Mouse (Mus musculus) CH12.LX (cell line): Measurements from ENCODE around the gene Npb. TPM values are rescaled to one million over a fixed set of nuclear protein-coding genes. Genes with fewer than 3 reads are reported as not detected.

Experiments used
- DNase-seq: peaks from one replicate; pipeline ENCODE4 v3.0.0-alpha.2; 2013; ENCODE audit errors: extremely low read depth
- H3K27ac ChIP-seq: 2 replicates; pipeline ENCODE4 v1.5.1; 2012; ENCODE audit warnings: low read depth, mild to moderate bottlenecking, control low read depth, moderate library complexity; ENCODE audit not compliant: insufficient read depth
- H3K27me3 ChIP-seq: replicated peaks from 2 replicates; pipeline ENCODE3; 2012; ENCODE audit warnings: inconsistent platforms
- H3K36me3 ChIP-seq, 2 experiments: replicated peaks in 1 of 2; 2 replicates each; pipeline versions ENCODE3 to v1.6.1; 2012; ENCODE audit warnings: inconsistent platforms in 1 of 2, low read length in 1 of 2, mild to moderate bottlenecking in 1 of 2, mixed read lengths in 1 of 2, moderate library complexity in 1 of 2; ENCODE audit not compliant: control insufficient read depth in 1 of 2, insufficient read depth in 1 of 2
- H3K4me1 ChIP-seq, 2 experiments: 2 replicates each; pipeline ENCODE4 v1.6.1; 2012; ENCODE audit warnings: inconsistent platforms in 1 of 2, moderate library complexity in 1 of 2; ENCODE audit not compliant: insufficient read depth in 2 of 2, control insufficient read depth in 1 of 2
- H3K4me2 ChIP-seq: 2 replicates; pipeline ENCODE4 v1.6.1; 2012; ENCODE audit warnings: low read depth, mild to moderate bottlenecking, control low read depth; ENCODE audit not compliant: poor library complexity, insufficient read depth, severe bottlenecking
- H3K4me3 ChIP-seq, 3 experiments: fragments of 150-350 bp in 1 of 3; sonication (generic) in 1 of 3; replicated peaks in 1 of 3; 2 replicates each; pipeline versions ENCODE3 to v1.5.1; 2011 to 2012; ENCODE audit warnings: low read depth in 2 of 3, low read length in 2 of 3, mild to moderate bottlenecking in 2 of 3, moderate library complexity in 2 of 3, control low read depth in 1 of 3, improper control_type of control experiment in 1 of 3, inconsistent platforms in 1 of 3, mixed read lengths in 1 of 3; ENCODE audit not compliant: poor library complexity in 1 of 3
- H3K79me2 ChIP-seq: replicated peaks from 2 replicates; pipeline ENCODE4 v1.6.1; 2012; ENCODE audit warnings: mild to moderate bottlenecking, moderate library complexity; ENCODE audit not compliant: control insufficient read depth, poor library complexity, insufficient read depth, severe bottlenecking; ENCODE audit errors: extremely low read depth
- H3K9ac ChIP-seq: 2 replicates; pipeline ENCODE4 v1.6.1; 2012; ENCODE audit warnings: low read depth, mild to moderate bottlenecking, control low read depth, moderate library complexity; ENCODE audit not compliant: insufficient read depth
- H3K9me3 ChIP-seq: replicated peaks from 2 replicates; pipeline ENCODE3; 2012; ENCODE audit warnings: low read length, inconsistent platforms, mixed read lengths
- CHD1 ChIP-seq: IDR thresholded peaks from 2 replicates; pipeline ENCODE4 v1.6.1; 2012; ENCODE audit warnings: low read depth, low read length, improper control_type of control experiment, inconsistent platforms
- CTCF ChIP-seq, 2 experiments: IDR thresholded peaks in 1 of 2; conservative IDR thresholded peaks in 1 of 2; 2 replicates each; pipeline ENCODE4 v1.5.1; 2011 to 2012; ENCODE audit warnings: low read depth in 2 of 2, low read length in 2 of 2, improper control_type of control experiment in 1 of 2, inconsistent platforms in 1 of 2, mild to moderate bottlenecking in 1 of 2, moderate library complexity in 1 of 2
- E2F4 ChIP-seq: IDR thresholded peaks from 2 replicates; pipeline ENCODE4 v1.6.1; 2011; ENCODE audit warnings: low read depth, low read length, improper control_type of control experiment; ENCODE audit not compliant: insufficient replicate concordance
- ETS1 ChIP-seq: conservative IDR thresholded peaks from 2 replicates; pipeline ENCODE4 v1.6.1; 2012; ENCODE audit warnings: low read depth, mild to moderate bottlenecking, inconsistent platforms, low read length, improper control_type of control experiment, moderate library complexity
- GABPA ChIP-seq: IDR thresholded peaks from 2 replicates; pipeline ENCODE4 v1.6.1; 2012; ENCODE audit warnings: low read depth, low read length, improper control_type of control experiment, inconsistent platforms; ENCODE audit not compliant: insufficient replicate concordance
- HCFC1 ChIP-seq: IDR thresholded peaks from 2 replicates; pipeline ENCODE4 v1.6.1; 2012; ENCODE audit warnings: low read depth, mild to moderate bottlenecking, inconsistent platforms, low read length, improper control_type of control experiment
- IRF4 ChIP-seq: IDR thresholded peaks from 2 replicates; pipeline ENCODE4 v1.6.1; 2014; ENCODE audit warnings: low read depth, mild to moderate bottlenecking, inconsistent platforms, low read length, improper control_type of control experiment
- JUN ChIP-seq: IDR thresholded peaks from 2 replicates; pipeline ENCODE4 v1.6.1; 2011; ENCODE audit warnings: low read depth, mild to moderate bottlenecking, low read length, improper control_type of control experiment, moderate library complexity; ENCODE audit not compliant: insufficient read depth
- JUND ChIP-seq: conservative IDR thresholded peaks from 2 replicates; pipeline ENCODE4 v1.6.1; 2011; ENCODE audit warnings: low read depth, low read length, improper control_type of control experiment
- MAX ChIP-seq: IDR thresholded peaks from 2 replicates; pipeline ENCODE4 v1.6.1; 2011; ENCODE audit warnings: low read length, improper control_type of control experiment
- MAZ ChIP-seq: IDR thresholded peaks from 2 replicates; pipeline ENCODE4 v1.6.1; 2012; ENCODE audit warnings: low read depth, mild to moderate bottlenecking, inconsistent platforms, low read length, improper control_type of control experiment, moderate library complexity
- NELFE ChIP-seq: IDR thresholded peaks from 2 replicates; pipeline ENCODE4 v1.6.1; 2011; ENCODE audit warnings: low read depth, low read length, improper control_type of control experiment
- POLR2AphosphoS2 ChIP-seq: IDR thresholded peaks from 2 replicates; pipeline ENCODE4 v1.6.1; 2011; ENCODE audit warnings: low read depth, low read length, improper control_type of control experiment
- RCOR1 ChIP-seq: conservative IDR thresholded peaks from 2 replicates; pipeline ENCODE4 v1.6.1; 2012; ENCODE audit warnings: low read depth, mild to moderate bottlenecking, inconsistent platforms, low read length, improper control_type of control experiment
- SIN3A ChIP-seq: IDR thresholded peaks from 2 replicates; pipeline ENCODE4 v1.6.1; 2012; ENCODE audit warnings: low read length, improper control_type of control experiment, inconsistent platforms
- SMC3 ChIP-seq: IDR thresholded peaks from 2 replicates; pipeline ENCODE4 v1.6.1; 2011; ENCODE audit warnings: low read depth, low read length, improper control_type of control experiment
- TBP ChIP-seq: conservative IDR thresholded peaks from 2 replicates; pipeline ENCODE4 v1.6.1; 2011; ENCODE audit warnings: low read depth, low read length, improper control_type of control experiment
- TCF12 ChIP-seq: IDR thresholded peaks from 2 replicates; pipeline ENCODE4 v1.6.1; 2014; ENCODE audit warnings: low read depth, mild to moderate bottlenecking, inconsistent platforms, low read length, improper control_type of control experiment
- USF2 ChIP-seq: conservative IDR thresholded peaks from 2 replicates; pipeline ENCODE4 v1.6.1; 2011; ENCODE audit warnings: low read depth, low read length, improper control_type of control experiment
- ZC3H11A ChIP-seq: IDR thresholded peaks from 2 replicates; pipeline ENCODE4 v1.6.1; 2012; ENCODE audit warnings: low read depth, mild to moderate bottlenecking, inconsistent platforms, low read length, improper control_type of control experiment
- ZMIZ1 ChIP-seq: IDR thresholded peaks from 2 replicates; pipeline ENCODE4 v1.6.1; 2012; ENCODE audit warnings: low read depth, mild to moderate bottlenecking, inconsistent platforms, low read length, improper control_type of control experiment
- ZNF384 ChIP-seq: IDR thresholded peaks from 2 replicates; pipeline ENCODE4 v1.6.1; 2012; ENCODE audit warnings: low read depth, low read length, improper control_type of control experiment, inconsistent platforms
- dilution Hi-C: fragments of 300-500 bp; cut with MboI; formaldehyde crosslinking; loops from 2 replicates; pipeline ENCODE4 v1.14.3; 2020; ENCODE audit warnings: low sequenced_read_pairs; ENCODE audit not compliant: extremely low pct_unique_long_range_greater_than_20kb, extremely low pct_ligation_motif_present
- in situ Hi-C: fragments of 300-500 bp; cut with MboI; formaldehyde crosslinking; loops from 3 replicates; pipeline ENCODE4 v1.14.3; 2019; ENCODE audit warnings: low sequenced_read_pairs, low pct_ligation_motif_present, low pct_unique_long_range_greater_than_20kb, mixed read lengths
- polyA plus RNA-seq: library from polyadenylated mRNA; unstranded; fragments of >175 nt; gene quantifications from 2 replicates; pipeline ENCODE4 v1.2.1, GENCODE M21; 2012; ENCODE audit warnings: low read depth; ENCODE audit not compliant: insufficient read length
- total RNA-seq, 2 experiments: library from RNA; depleted of rRNA; stranded (reverse); fragments of 300-350 nt in 1 of 2; fragments of >200 nt in 1 of 2; gene quantifications; 2 replicates each; pipeline ENCODE4 v1.2.3; 2012 to 2014

Gene Npb
- total and polyA plus RNA-seq, 3 experiments: 0.55 to 1.3 TPM; not detected in 1

DNA sequence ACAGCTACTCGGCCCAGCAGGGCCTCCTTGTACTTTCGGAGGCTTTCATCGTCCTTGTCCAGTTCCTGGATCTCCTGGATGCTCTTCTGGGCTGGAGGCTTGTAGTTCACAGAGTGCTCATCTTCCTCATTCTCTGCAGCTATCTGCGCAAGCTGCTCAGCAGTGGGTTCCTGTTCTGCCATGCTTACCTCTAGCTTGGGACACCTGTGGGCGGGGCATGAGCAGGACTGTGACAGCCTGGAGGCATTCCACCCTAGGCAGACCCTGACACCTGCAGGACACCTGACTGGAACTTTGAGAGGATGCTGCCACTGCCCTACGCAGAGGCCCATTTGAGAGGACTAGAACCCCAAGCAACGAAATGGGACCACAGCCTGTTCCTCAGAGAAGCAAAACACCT is 28.1 kb upstream of the Npb start:
- Histone ChIP-seq H3K4me2 (peak overlapping the region; percentile 95), H3K27me3 (no peaks in the 10 kb centered on the region), H3K79me2 (peaks cover 27% of the 10 kb centered on the region), H3K9ac (peak overlapping the region; percentile 93), H3K4me3 (peak overlapping the region; percentile 77 to 99 (median 85)), H3K4me1 (peaks cover 11 to 56% of the 10 kb centered on the region in 2 experiments), H3K36me3 (peaks cover 39 to 58% of the 10 kb centered on the region in 2 experiments), H3K27ac (peak overlapping the region; percentile 27; the same call in 1 of the 2 replicates), H3K9me3 (peaks cover 4% of the 10 kb centered on the region)
- in situ Hi-C loops: no loop called here
- dilution Hi-C loops: no loop called here
- TF ChIP-seq SIN3A: no peak
- TF ChIP-seq TBP: no peak
- TF ChIP-seq RCOR1: no peak
- DNase-seq: peak; percentile 59

- H3K27me3 ChIP-seq: no peaks in the 10 kb centered on the region
- H3K9ac ChIP-seq: peak overlapping the region; percentile 93
- TF ChIP-seq SIN3A: peak; percentile 67; the same call in 1 of the 2 replicates
- 0 out of 2 replicates have a peak, but pooled peaks have one; percentile 32 for TF ChIP-seq CHD1
- no peak for TF ChIP-seq MAZ
- TF ChIP-seq E2F4: no peak
- H3K36me3 ChIP-seq: peaks cover 44 to 64% of the 10 kb centered on the region in 2 experiments
- H3K9me3 ChIP-seq: peaks cover 4% of the 10 kb centered on the region
- H3K4me1 ChIP-seq: peaks cover 11 to 53% of the 10 kb centered on the region in 2 experiments
- H3K27ac ChIP-seq: peak overlapping the region; percentile 27; the same call in 1 of the 2 replicates
- DNase-seq: no peak
- in situ Hi-C loops: no loop called here
- peaks cover 27% of the 10 kb centered on the region for H3K79me2 ChIP-seq
- dilution Hi-C loops: no loop called here
- H3K4me3 ChIP-seq: peak overlapping the region; percentile 77 to 99 (median 85)
- peak overlapping the region; percentile 95 for H3K4me2 ChIP-seq
Measured at GRCm38 (mm10) chr11:120580871-120581331, 27.4 kb upstream of the Npb start.

- H3K36me3 ChIP-seq: peaks cover 49 to 64% of the 10 kb centered on the region in 2 experiments
- H3K27me3 ChIP-seq: no peaks in the 10 kb centered on the region
- H3K27ac ChIP-seq: peak within 1 kb of the TSS; percentile 89
- dilution Hi-C loops (no loop called here), in situ Hi-C loops (no loop called here)
- H3K4me3 ChIP-seq: peak within 1 kb of the TSS; percentile 77 to 99 (median 85)
- peak within 1 kb of the TSS; percentile 95 for H3K4me2 ChIP-seq
- H3K9ac ChIP-seq: peak within 1 kb of the TSS; percentile 93
- H3K79me2 ChIP-seq: peaks cover 27% of the 10 kb centered on the region
- peaks cover 11 to 46% of the 10 kb centered on the region in 2 experiments for H3K4me1 ChIP-seq
- peak; percentile 85 for DNase-seq
- peaks cover 4% of the 10 kb centered on the region for H3K9me3 ChIP-seq
- peak; percentile 92 for TF ChIP-seq ZMIZ1
- TF ChIP-seq IRF4: peak; percentile 61; the same call in 1 of the 2 replicates
- TF ChIP-seq TCF12: peak; percentile 96
- no peak for TF ChIP-seq JUN
- no peak for TF ChIP-seq ZC3H11A
- no peak for TF ChIP-seq SMC3
- 0 out of 2 replicates have a peak, but pooled peaks have one; percentile 88 for TF ChIP-seq CHD1
- no peak for TF ChIP-seq JUND
- TF ChIP-seq HCFC1: peak; percentile 79
- peak; percentile 96 for TF ChIP-seq NELFE
- TF ChIP-seq ETS1: peak; percentile 5
- no peak; the same call in 1 of the 2 replicates for TF ChIP-seq GABPA
- TF ChIP-seq TBP: 0 out of 2 replicates have a peak, but pooled peaks have one; percentile 25
- peak in 1 of 2 experiments; percentile 54; a peak in 2 of 4 replicates for TF ChIP-seq CTCF (conservative IDR thresholded peaks at IDR 0.05 in 1 of 2, IDR thresholded peaks at IDR 0.05 in 1 of 2; ENCODE audit: low read depth in 2 of 2, low read length in 2 of 2)
- no peak for TF ChIP-seq USF2
- TF ChIP-seq POLR2AphosphoS2: peak; percentile 67; the same call in 1 of the 2 replicates
- no peak for TF ChIP-seq ZNF384
- peak; percentile 97 for TF ChIP-seq MAX
Measured at GRCm38 (mm10) chr11:120581490-120582267, 26.6 kb upstream of the Npb start, which contains the start of gene Arhgdia. Arhgdia (minus strand) TSS chr11:120581624.
